Mouse (Mus musculus): ENCODE results near the gene Krtap28-10. TPM values are rescaled to one million over a fixed set of nuclear protein-coding genes. Genes with fewer than 3 reads are reported as not detected.
"Not testable (repeated sequence)": the region's sequence is repeated elsewhere in the genome, so short reads cannot be mapped to it uniquely, and the experiment has no call there.

Krtap28-10 gene
- polyA plus RNA-seq, 1 experiment from 2014 or later = not detected

DNA sequence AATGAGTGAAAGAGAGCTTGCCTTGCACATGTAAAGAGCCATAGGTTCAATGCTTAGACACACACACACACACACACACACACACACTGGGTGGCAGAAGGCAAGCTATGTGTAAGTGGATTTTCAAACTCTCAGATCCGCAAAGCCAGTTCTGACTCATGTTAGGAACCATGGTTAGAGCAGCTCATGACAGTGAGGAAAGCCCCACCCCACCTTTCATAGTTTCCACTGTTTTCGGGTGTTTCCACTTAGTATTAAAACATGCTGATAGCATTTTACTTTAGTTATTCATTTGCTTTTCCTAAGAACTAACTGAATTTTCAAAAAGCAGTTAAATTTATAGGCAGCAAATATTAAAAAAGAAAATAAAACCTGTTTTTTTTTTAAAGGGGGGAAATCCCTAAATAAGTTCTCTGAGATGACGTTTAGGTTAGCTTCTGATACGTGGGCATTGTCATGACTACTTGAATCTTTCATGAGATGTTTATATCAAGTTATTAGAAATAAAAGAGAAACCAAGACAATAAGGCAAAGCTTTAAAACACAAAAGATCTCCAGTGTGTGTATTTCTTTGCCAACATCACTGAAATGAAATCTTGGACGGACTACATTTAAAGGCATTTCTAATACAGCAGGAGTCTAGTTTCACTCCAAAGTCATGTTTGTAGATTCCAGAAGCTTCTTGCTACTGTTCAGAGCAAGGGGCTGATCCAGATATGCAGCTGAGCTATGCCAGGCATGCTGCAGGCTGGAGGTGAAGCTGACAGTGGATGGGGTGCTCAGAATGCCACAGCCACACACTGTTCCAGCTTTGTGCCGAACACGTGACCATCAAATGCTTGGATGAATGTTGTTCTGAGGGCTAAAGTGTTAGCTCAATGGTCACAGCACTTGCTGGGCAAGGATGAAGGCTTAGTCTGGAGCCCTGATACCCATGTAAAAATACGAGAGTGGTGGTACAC is 35.8 kb downstream of the Krtap28-10 start:
- 73% methylated on average over 8 of the region's 8 CpGs for WGBS
- no peak overlapping the region for H3K4me3 ChIP-seq (replicated peaks)
- no peaks in the 10 kb centered on the region for H3K36me3 ChIP-seq
- no peaks in the 10 kb centered on the region for H3K27me3 ChIP-seq (replicated peaks)
- no peak overlapping the region for H3K4me2 ChIP-seq (replicated peaks)
- no peak overlapping the region for H3K9ac ChIP-seq
- no peaks in the 10 kb centered on the region for H3K4me1 ChIP-seq (replicated peaks)
- ATAC-seq = no peak
- no peak overlapping the region for H3K27ac ChIP-seq
- H3K9me3 ChIP-seq = no peaks in the 10 kb centered on the region

DNA sequence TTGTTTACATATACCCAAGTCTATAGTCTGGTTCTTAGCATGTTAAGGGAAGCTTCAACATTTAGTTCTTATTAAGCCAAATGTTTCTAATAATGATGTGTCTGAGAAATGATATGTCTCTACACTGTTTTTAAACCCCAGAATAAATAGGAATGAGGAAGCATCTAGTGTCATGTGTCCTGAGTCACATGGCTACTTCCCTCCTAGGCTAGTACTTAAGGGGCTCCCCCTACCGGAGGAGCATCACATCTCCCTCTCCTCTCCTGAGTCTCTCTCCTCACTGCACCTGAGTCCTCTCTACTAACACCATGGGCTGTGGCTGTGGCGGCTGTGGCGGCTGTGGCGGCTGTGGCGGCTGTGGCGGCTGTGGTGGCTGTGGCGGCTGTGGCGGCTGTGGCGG is 42.0 kb downstream of the Krtap28-10 start, which contains the start of gene Gm47959:
Gm47959 (plus strand) TSS at position 243 of the 400 bp plus-strand sequence.
- not testable (repeated sequence) for H3K9ac ChIP-seq; H3K9me3 ChIP-seq; H3K4me1 ChIP-seq (replicated peaks); H3K27me3 ChIP-seq (replicated peaks); ATAC-seq; H3K27ac ChIP-seq; H3K4me3 ChIP-seq (replicated peaks); H3K36me3 ChIP-seq; H3K4me2 ChIP-seq (replicated peaks)
- WGBS = 97% methylated on average over 9 of the region's 9 CpGs

DNA sequence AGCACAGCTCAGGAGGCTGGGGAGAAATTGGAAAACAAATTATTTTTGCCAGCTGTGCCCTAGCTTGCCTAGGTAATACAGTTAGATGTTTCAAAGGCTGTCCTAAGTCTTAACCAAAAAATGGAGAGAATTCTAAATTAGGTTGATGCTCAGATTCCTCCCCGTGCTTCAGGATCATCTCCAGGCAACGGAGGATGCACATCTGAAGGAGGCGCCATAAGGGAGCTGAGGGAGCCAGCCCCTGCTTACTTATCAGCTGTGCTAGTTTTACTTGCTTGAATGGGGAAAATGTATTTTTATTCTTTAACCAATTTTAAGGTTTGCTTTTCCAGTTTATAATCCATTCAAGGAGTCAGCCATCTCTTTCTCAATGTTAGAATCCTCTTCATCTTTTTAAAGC is 48.3 kb downstream of the Krtap28-10 start:
- no peak overlapping the region for H3K27ac ChIP-seq
- WGBS = 76% methylated on average over 3 of the region's 3 CpGs
- H3K4me1 ChIP-seq (replicated peaks) = no peaks in the 10 kb centered on the region; the same call in 1 of the 2 replicates
- no peak overlapping the region for H3K9ac ChIP-seq
- no peak overlapping the region for H3K4me3 ChIP-seq (replicated peaks)
- H3K9me3 ChIP-seq = no peaks in the 10 kb centered on the region
- H3K27me3 ChIP-seq (replicated peaks) = no peaks in the 10 kb centered on the region
- H3K36me3 ChIP-seq = no peaks in the 10 kb centered on the region
- no peak overlapping the region for H3K4me2 ChIP-seq (replicated peaks)
- ATAC-seq = no peak

DNA sequence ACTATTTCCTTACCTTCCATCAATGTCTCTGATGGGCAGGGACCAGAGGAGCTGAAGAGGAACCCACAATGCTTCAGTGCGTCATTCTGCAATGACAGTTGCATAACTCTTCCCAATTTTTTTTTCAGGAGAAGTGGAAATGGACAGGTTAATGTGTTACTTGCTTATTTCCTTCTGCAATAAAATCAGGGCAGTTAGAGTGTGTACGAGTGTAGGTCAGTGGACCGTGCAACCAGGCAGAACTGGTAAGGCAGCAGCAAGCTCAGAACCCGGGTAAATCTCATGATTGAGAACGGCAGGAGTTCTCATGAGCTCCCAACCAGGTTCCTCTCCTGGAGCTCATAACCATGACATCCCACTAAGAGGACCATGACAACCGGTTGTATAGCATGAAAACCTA is 50.2 kb downstream of the Krtap28-10 start:
- no peaks in the 10 kb centered on the region; the same call in 1 of the 2 replicates for H3K4me1 ChIP-seq (replicated peaks)
- no peak overlapping the region for H3K4me2 ChIP-seq (replicated peaks)
- no peaks in the 10 kb centered on the region for H3K9me3 ChIP-seq
- H3K27me3 ChIP-seq (replicated peaks) = no peaks in the 10 kb centered on the region
- H3K36me3 ChIP-seq = no peaks in the 10 kb centered on the region
- H3K4me3 ChIP-seq (replicated peaks) = no peak overlapping the region
- ATAC-seq = peak; percentile 77
- peak overlapping the region; percentile 48 for H3K27ac ChIP-seq
- no peak overlapping the region for H3K9ac ChIP-seq
- WGBS = 66% methylated on average over 6 of the region's 6 CpGs

DNA sequence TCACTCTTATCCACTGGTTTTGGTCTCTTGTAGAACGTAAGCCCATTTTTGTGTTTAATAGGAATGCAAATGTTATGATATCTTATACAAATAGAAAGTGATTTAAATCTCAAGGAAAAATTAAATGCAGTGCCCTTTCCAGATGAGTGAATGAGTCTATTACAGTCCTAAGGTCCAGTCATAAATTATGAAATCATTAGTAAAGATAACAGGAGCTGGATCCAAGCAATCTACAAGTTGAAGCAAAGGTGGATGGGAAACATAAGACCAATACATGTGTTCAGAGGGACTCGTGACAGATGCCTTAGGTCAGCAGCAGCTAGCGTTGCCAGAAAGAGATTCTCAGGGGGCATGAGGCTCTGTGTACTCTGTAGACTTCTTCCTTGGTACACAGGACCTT is 50.7 kb downstream of the Krtap28-10 start:
- ATAC-seq = peak; percentile 87
- Histone ChIP-seq H3K4me3 (replicated peaks) (no peak overlapping the region), H3K36me3 (no peaks in the 10 kb centered on the region), H3K27ac (peak overlapping the region; percentile 57), H3K4me2 (replicated peaks) (no peak overlapping the region), H3K9me3 (no peaks in the 10 kb centered on the region), H3K9ac (no peak overlapping the region), H3K4me1 (replicated peaks) (no peaks in the 10 kb centered on the region; the same call in 1 of the 2 replicates), H3K27me3 (replicated peaks) (no peaks in the 10 kb centered on the region)
- WGBS = 58% methylated on average over 3 of the region's 3 CpGs

Other genes starting within 250 kb of the Krtap28-10 start
- gene Agfg1, start 203.0 kb downstream of the Krtap28-10 start, polyA plus RNA-seq (2015; fragmentation: Nextera tagmentation; extraction: Ambion mirVana) = 33.0 and 35.7 TPM in 2 replicates
- 0.36 TPM in 1 of 2 replicates, not detected in the other for gene A030005L19Rik, start 129.2 kb downstream of the Krtap28-10 start, polyA plus RNA-seq (2015; fragmentation: Nextera tagmentation; extraction: Ambion mirVana)
- gene A030014E15Rik, start 117.6 kb downstream of the Krtap28-10 start, polyA plus RNA-seq (2015; fragmentation: Nextera tagmentation; extraction: Ambion mirVana) = not detected in 2 replicates
- gene Gm6217, start 111.1 kb downstream of the Krtap28-10 start, polyA plus RNA-seq (2015; fragmentation: Nextera tagmentation; extraction: Ambion mirVana) = not detected in 2 replicates
- gene A030003K21Rik, start 99.1 kb downstream of the Krtap28-10 start, polyA plus RNA-seq (2015; fragmentation: Nextera tagmentation; extraction: Ambion mirVana) = not detected in 2 replicates
- not detected in 2 replicates for gene Gm7544, start 86.5 kb downstream of the Krtap28-10 start, polyA plus RNA-seq (2015; fragmentation: Nextera tagmentation; extraction: Ambion mirVana)
- gene Gm47955, start 82.2 kb downstream of the Krtap28-10 start, polyA plus RNA-seq (2015; fragmentation: Nextera tagmentation; extraction: Ambion mirVana) = not detected in 2 replicates
- not detected in 2 replicates for gene Gm47959, start 41.9 kb downstream of the Krtap28-10 start, polyA plus RNA-seq (2015; fragmentation: Nextera tagmentation; extraction: Ambion mirVana)
- 1.0 and 1.1 TPM in 2 replicates for gene Slc19a3, start 4.0 kb downstream of the Krtap28-10 start, polyA plus RNA-seq (2015; fragmentation: Nextera tagmentation; extraction: Ambion mirVana)
- not detected in 2 replicates for gene Gm47969, start 2.5 kb upstream of the Krtap28-10 start, polyA plus RNA-seq (2015; fragmentation: Nextera tagmentation; extraction: Ambion mirVana)
- not detected in 2 replicates for gene A030005K14Rik, start 16.9 kb upstream of the Krtap28-10 start, polyA plus RNA-seq (2015; fragmentation: Nextera tagmentation; extraction: Ambion mirVana)
- not detected in 2 replicates for gene Krtap28-13, start 18.4 kb upstream of the Krtap28-10 start, polyA plus RNA-seq (2015; fragmentation: Nextera tagmentation; extraction: Ambion mirVana)
- 3.6 and 3.9 TPM in 2 replicates for gene Ccl20, start 74.3 kb upstream of the Krtap28-10 start, polyA plus RNA-seq (2015; fragmentation: Nextera tagmentation; extraction: Ambion mirVana)
- 0.18 TPM in 1 of 2 replicates, not detected in the other for gene Daw1, start 117.3 kb upstream of the Krtap28-10 start, polyA plus RNA-seq (2015; fragmentation: Nextera tagmentation; extraction: Ambion mirVana)

Data from intestine, embryonic 15.5 days (tissue).